8 mouse cellular contexts compared by ENCODE assay signal in genomic region chr4:136833619-136834351, GRCm38 (mm10). TPM values are rescaled to one million over a fixed set of nuclear protein-coding genes. Genes with fewer than 3 reads are reported as not detected.
DNase-seq lines count a peak whose midpoint lies in the region; ATAC-seq and TF ChIP-seq lines count a peak whose summit lies in the region.

No protein-coding gene starts in this region.

- no peak for TF ChIP-seq EP300 in lung, postnatal 0 days (IDR thresholded peaks at IDR 0.05)

- H3K9me3 ChIP-seq in lung, postnatal 0 days (ENCODE audit: low read length) = no peaks in the 10 kb centered on the region
- no peaks in the 10 kb centered on the region for H3K9me3 ChIP-seq in intestine, embryonic 15.5 days
- H3K9me3 ChIP-seq in stomach, embryonic 15.5 days = no peaks in the 10 kb centered on the region

- H3K27me3 ChIP-seq in lung, postnatal 0 days (replicated peaks; ENCODE audit: insufficient read depth, low read length) = 0 out of 2 replicates have a peak, but pooled peaks cover 7% of the 10 kb centered on the region
- H3K27me3 ChIP-seq in intestine, embryonic 15.5 days (replicated peaks) = no peaks in the 10 kb centered on the region
- H3K27me3 ChIP-seq in stomach, embryonic 15.5 days (replicated peaks) = no peaks in the 10 kb centered on the region

- peaks cover 12% of the 10 kb centered on the region for H3K4me1 ChIP-seq in lung, postnatal 0 days (ENCODE audit: insufficient read depth, low read depth, low read length)
- peaks cover 81% of the 10 kb centered on the region for H3K4me1 ChIP-seq in intestine, embryonic 15.5 days (replicated peaks)
- peaks cover 67% of the 10 kb centered on the region for H3K4me1 ChIP-seq in stomach, embryonic 15.5 days

- H3K36me3 ChIP-seq in lung, postnatal 0 days (ENCODE audit: insufficient read depth, low read length) = no peaks in the 10 kb centered on the region
- H3K36me3 ChIP-seq in intestine, embryonic 15.5 days = no peaks in the 10 kb centered on the region
- no peaks in the 10 kb centered on the region for H3K36me3 ChIP-seq in stomach, embryonic 15.5 days

- peak; percentile 20 for DNase-seq in adrenal gland, postnatal 10 days
- no peak for DNase-seq in adrenal gland, postnatal 36 days
- peak; percentile 28 for DNase-seq in lung, postnatal 0 days (ENCODE audit: low spot score)
- DNase-seq in lung, postnatal 10 days = no peak
- no peak for DNase-seq in layer of hippocampus, adult 18-20 months (ENCODE audit: low spot score in 2 of 2)
- no peak for DNase-seq in spleen, postnatal 10 days (ENCODE audit: low spot score in 2 of 2)

- H3K9ac ChIP-seq in lung, postnatal 0 days (replicated peaks; ENCODE audit: low read depth) = no peak overlapping the region
- peak overlapping the region; percentile 35 for H3K9ac ChIP-seq in intestine, embryonic 15.5 days
- H3K9ac ChIP-seq in stomach, embryonic 15.5 days = no peak overlapping the region

- no peak for TF ChIP-seq CTCF in lung, postnatal 0 days (IDR thresholded peaks at IDR 0.05)

- H3K4me3 ChIP-seq in lung, postnatal 0 days (ENCODE audit: low read depth, low read length) = no peak overlapping the region
- peak overlapping the region; percentile 86 for H3K4me3 ChIP-seq in intestine, embryonic 15.5 days (replicated peaks)
- H3K4me3 ChIP-seq in stomach, embryonic 15.5 days (replicated peaks) = peak overlapping the region; percentile 80

- H3K4me2 ChIP-seq in lung, postnatal 0 days (replicated peaks; ENCODE audit: low read depth, low read length) = no peak overlapping the region
- peak overlapping the region; percentile 98 for H3K4me2 ChIP-seq in intestine, embryonic 15.5 days (replicated peaks)
- peak overlapping the region; percentile 96 for H3K4me2 ChIP-seq in stomach, embryonic 15.5 days

- WGBS in lung, postnatal 0 days = 39% methylated on average over 21 of the region's 21 CpGs
- WGBS in intestine, embryonic 15.5 days = 51% methylated on average over 21 of the region's 21 CpGs
- WGBS in stomach, embryonic 15.5 days = 46% methylated on average over 21 of the region's 21 CpGs

- no peak for ATAC-seq in lung, postnatal 0 days
- no peak for ATAC-seq in intestine, embryonic 15.5 days
- ATAC-seq in stomach, embryonic 15.5 days (ENCODE audit: insufficient read depth, low FRiP score, low read depth) = no peak

- H3K27ac ChIP-seq in lung, postnatal 0 days (ENCODE audit: low read length) = no peak overlapping the region
- H3K27ac ChIP-seq in intestine, embryonic 15.5 days = no peak overlapping the region
- no peak overlapping the region for H3K27ac ChIP-seq in stomach, embryonic 15.5 days

RNA-seq across cellular contexts. Expression of gene Ephb2, which starts 2.0 kb away (rescaled TPM):
- 10 to 100 TPM in 1 of 2 experiments, 1 to 10 TPM in 1; 8.5 to 12.4 TPM for total RNA-seq in adrenal gland, postnatal 10 days (2021)
- total RNA-seq in adrenal gland, postnatal 36 days (2021) = 10 to 100 TPM; 18.7 to 19.8 TPM
- 0.63 and 0.74 TPM in 2 replicates for polyA plus RNA-seq in lung, postnatal 0 days (2015; fragmentation: Nextera tagmentation; extraction: Ambion mirVana)
- 8.2 and 8.9 TPM in 2 replicates for polyA plus RNA-seq in intestine, embryonic 15.5 days (2015; fragmentation: Nextera tagmentation; extraction: Ambion mirVana)
- 8.6 and 10.6 TPM in 2 replicates for polyA plus RNA-seq in stomach, embryonic 15.5 days (2015; fragmentation: Nextera tagmentation; extraction: Ambion mirVana)
- 10 to 100 TPM; 21.2 to 21.3 TPM for total RNA-seq in layer of hippocampus, adult 18-20 months (2021)

RNA-seq across cellular contexts. Expression of gene C1qb, which starts 52.2 kb away (rescaled TPM):
- 10 to 100 TPM; 30.0 to 42.6 TPM for total RNA-seq in adrenal gland, postnatal 10 days (2021)
- total RNA-seq in adrenal gland, postnatal 36 days (2021) = 10 to 100 TPM; 43.5 to 77.2 TPM
- polyA plus RNA-seq in lung, postnatal 0 days (2015; fragmentation: Nextera tagmentation; extraction: Ambion mirVana) = 46.6 and 55.1 TPM in 2 replicates
- 67.2 and 68.8 TPM in 2 replicates for polyA plus RNA-seq in intestine, embryonic 15.5 days (2015; fragmentation: Nextera tagmentation; extraction: Ambion mirVana)
- 62.4 and 62.8 TPM in 2 replicates for polyA plus RNA-seq in stomach, embryonic 15.5 days (2015; fragmentation: Nextera tagmentation; extraction: Ambion mirVana)
- 10 to 100 TPM; 56.5 to 79.9 TPM for total RNA-seq in layer of hippocampus, adult 18-20 months (2021)

RNA-seq across cellular contexts. Expression of gene C1qc, which starts 59.1 kb away (rescaled TPM):
- total RNA-seq in adrenal gland, postnatal 10 days (2021) = 10 to 100 TPM; 23.7 to 31.8 TPM
- 10 to 100 TPM; 30.6 to 58.1 TPM for total RNA-seq in adrenal gland, postnatal 36 days (2021)
- 29.3 and 30.9 TPM in 2 replicates for polyA plus RNA-seq in lung, postnatal 0 days (2015; fragmentation: Nextera tagmentation; extraction: Ambion mirVana)
- polyA plus RNA-seq in intestine, embryonic 15.5 days (2015; fragmentation: Nextera tagmentation; extraction: Ambion mirVana) = 33.3 and 36.3 TPM in 2 replicates
- polyA plus RNA-seq in stomach, embryonic 15.5 days (2015; fragmentation: Nextera tagmentation; extraction: Ambion mirVana) = 34.2 and 37.5 TPM in 2 replicates
- 10 to 100 TPM; 41.0 to 50.7 TPM for total RNA-seq in layer of hippocampus, adult 18-20 months (2021)

Comparison
In these comparisons a context has a peak if more than half of its experiments do, and no peak if none do; other contexts are left out.
1. DNase-seq: peak in adrenal gland, postnatal 10 days (single experiment) and lung, postnatal 0 days (single experiment); none in adrenal gland, postnatal 36 days (0 of 2), lung, postnatal 10 days (single experiment), layer of hippocampus, adult 18-20 months (0 of 2) and spleen, postnatal 10 days (0 of 2).